Mouse (Mus musculus): ENCODE data around the gene Fggy. TPM values are rescaled to one million over a fixed set of nuclear protein-coding genes. Genes with fewer than 3 reads are reported as not detected.

The Fggy gene
- polyA plus RNA-seq, 1 experiment, result 5.7 TPM

DNA sequence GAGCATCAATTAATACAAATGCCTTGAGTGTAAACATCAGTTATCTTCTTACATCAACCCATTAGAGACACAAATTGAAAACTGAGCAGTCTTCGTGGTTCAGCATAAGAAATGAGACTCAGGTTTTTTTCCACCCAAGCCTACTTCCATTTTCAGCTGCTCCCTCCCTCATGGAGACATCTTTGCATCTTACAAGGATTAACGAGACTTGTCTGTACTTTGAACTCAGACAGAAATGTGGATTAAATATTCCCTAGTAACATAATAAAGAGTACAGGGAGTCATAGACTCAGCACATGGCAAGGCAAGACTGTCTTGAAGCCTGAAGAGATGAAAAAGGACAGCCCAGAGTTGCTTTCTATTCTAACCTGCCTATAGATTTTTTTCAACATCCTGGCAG lies 230.3 kb downstream of the Fggy start:
- Histone ChIP-seq H3K4me3 (ENCODE audit: control insufficient read depth, low read depth, low read length) (no peak overlapping the region), H3K4me1 (ENCODE audit: control insufficient read depth, insufficient read depth, low read length) (no peaks in the 10 kb centered on the region), H3K27ac (ENCODE audit: control insufficient read depth, insufficient read depth, low read depth, low read length) (no peak overlapping the region), H3K27me3 (ENCODE audit: control insufficient read depth, insufficient read depth, low read length) (no peaks in the 10 kb centered on the region), H3K36me3 (ENCODE audit: control insufficient read depth, insufficient read depth, low read length) (no peaks in the 10 kb centered on the region)
- TF ChIP-seq POLR2A (IDR thresholded peaks at IDR 0.05; ENCODE audit: control insufficient read depth, low read depth, low read length) (no peak), CTCF (IDR thresholded peaks at IDR 0.05; ENCODE audit: control insufficient read depth, insufficient read depth, insufficient replicate concordance, low read depth, low read length) (no peak)

DNA sequence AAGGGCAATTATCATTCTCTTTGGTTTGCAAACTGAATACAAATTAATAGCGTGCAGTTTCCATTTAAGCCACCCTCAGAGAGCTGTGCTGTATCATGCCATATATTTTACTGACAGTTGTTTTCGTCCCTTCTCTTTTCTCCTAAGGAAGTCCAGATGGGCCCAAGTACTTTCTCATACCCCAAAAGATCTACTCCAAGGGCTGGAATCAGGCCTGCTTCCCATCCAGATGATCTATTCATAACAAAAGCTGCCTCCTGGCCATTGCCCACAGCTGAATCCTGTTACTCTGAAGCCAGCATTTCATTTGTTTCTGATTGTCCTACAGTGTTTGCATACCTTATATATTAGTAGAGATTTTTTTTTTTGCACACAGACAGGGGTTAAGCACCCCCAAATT lies 231.6 kb downstream of the Fggy start:
- H3K27ac ChIP-seq (ENCODE audit: control insufficient read depth, insufficient read depth, low read depth, low read length), result no peak overlapping the region
- H3K4me1 ChIP-seq (ENCODE audit: control insufficient read depth, insufficient read depth, low read length), result no peaks in the 10 kb centered on the region
- no peak overlapping the region for H3K4me3 ChIP-seq (ENCODE audit: control insufficient read depth, low read depth, low read length)
- no peaks in the 10 kb centered on the region for H3K27me3 ChIP-seq (ENCODE audit: control insufficient read depth, insufficient read depth, low read length)
- H3K36me3 ChIP-seq (ENCODE audit: control insufficient read depth, insufficient read depth, low read length), result no peaks in the 10 kb centered on the region
- no peak for TF ChIP-seq CTCF (IDR thresholded peaks at IDR 0.05; ENCODE audit: control insufficient read depth, insufficient read depth, insufficient replicate concordance, low read depth, low read length)
- TF ChIP-seq POLR2A (IDR thresholded peaks at IDR 0.05; ENCODE audit: control insufficient read depth, low read depth, low read length), result no peak

DNA sequence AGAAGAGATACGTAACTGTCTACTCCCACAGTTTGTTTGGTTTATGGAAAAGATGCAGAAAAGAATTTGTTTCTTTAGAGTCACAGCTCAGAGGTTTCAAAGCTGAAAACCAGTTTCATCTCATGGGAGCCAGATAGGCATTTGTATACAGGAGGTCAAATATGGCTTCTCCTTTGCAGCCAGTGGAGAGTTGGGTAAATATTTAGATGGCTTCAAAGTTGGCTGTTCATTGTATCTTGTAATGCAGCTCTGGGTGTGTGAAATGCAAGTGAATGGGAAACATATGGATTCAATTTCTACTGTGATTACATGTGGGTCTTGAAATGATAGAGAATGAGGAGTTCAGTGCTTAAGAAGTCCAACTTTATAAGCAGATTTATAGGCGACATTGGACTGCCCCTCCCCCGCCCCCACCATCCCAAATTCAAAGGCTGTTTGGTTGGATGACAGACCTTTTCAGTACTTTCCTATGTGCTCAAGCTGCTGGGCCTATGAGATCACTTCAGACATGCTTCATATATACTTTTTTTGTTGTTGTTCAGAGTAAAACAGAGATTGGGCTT lies 234.7 kb downstream of the Fggy start:
- no peak overlapping the region for H3K27ac ChIP-seq (ENCODE audit: control insufficient read depth, insufficient read depth, low read depth, low read length)
- H3K27me3 ChIP-seq (ENCODE audit: control insufficient read depth, insufficient read depth, low read length), result no peaks in the 10 kb centered on the region
- TF ChIP-seq POLR2A (IDR thresholded peaks at IDR 0.05; ENCODE audit: control insufficient read depth, low read depth, low read length), result no peak
- no peak for TF ChIP-seq CTCF (IDR thresholded peaks at IDR 0.05; ENCODE audit: control insufficient read depth, insufficient read depth, insufficient replicate concordance, low read depth, low read length)
- H3K4me3 ChIP-seq (ENCODE audit: control insufficient read depth, low read depth, low read length), result no peak overlapping the region
- no peaks in the 10 kb centered on the region for H3K36me3 ChIP-seq (ENCODE audit: control insufficient read depth, insufficient read depth, low read length)
- peaks cover 2% of the 10 kb centered on the region; the same call in 1 of the 2 replicates for H3K4me1 ChIP-seq (ENCODE audit: control insufficient read depth, insufficient read depth, low read length)

DNA sequence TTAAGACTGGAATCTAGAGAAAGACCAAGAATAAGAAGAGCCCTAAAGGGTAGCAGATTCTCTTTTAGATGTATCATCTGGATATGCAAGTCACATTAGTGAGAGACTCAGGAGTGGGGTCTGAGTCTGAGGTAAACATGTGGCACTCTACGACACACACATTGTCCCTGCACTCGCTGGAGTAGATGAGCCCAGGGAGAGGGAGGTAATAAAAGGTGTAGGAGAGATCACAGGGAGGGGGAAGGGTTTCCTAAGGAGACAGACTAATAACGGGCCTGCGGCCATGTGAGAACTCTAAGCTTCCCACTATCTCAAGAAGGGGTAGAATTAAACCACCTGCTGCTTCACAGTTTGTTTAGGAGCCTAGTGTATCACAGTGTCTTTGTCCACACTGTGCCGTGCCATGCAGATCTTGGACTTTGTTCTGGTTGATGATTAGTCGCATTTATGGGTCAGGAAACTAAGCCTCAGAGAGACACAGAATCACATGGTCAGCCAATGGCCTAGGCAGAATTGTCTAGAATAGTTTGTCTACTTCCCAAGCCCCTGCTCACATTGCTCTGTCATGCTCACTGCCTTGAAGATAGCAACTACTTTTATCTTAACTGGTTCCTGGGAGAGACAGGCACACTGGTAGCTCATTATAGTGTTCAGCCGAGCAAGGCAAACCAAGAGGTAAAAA lies 236.5 kb downstream of the Fggy start:
- TF ChIP-seq POLR2A (IDR thresholded peaks at IDR 0.05; ENCODE audit: control insufficient read depth, low read depth, low read length), result no peak
- no peak for TF ChIP-seq CTCF (IDR thresholded peaks at IDR 0.05; ENCODE audit: control insufficient read depth, insufficient read depth, insufficient replicate concordance, low read depth, low read length)
- no peaks in the 10 kb centered on the region for H3K36me3 ChIP-seq (ENCODE audit: control insufficient read depth, insufficient read depth, low read length)
- H3K27ac ChIP-seq (ENCODE audit: control insufficient read depth, insufficient read depth, low read depth, low read length), result no peak overlapping the region; the same call in 1 of the 2 replicates
- peaks cover 2% of the 10 kb centered on the region; the same call in 1 of the 2 replicates for H3K4me1 ChIP-seq (ENCODE audit: control insufficient read depth, insufficient read depth, low read length)
- no peaks in the 10 kb centered on the region for H3K27me3 ChIP-seq (ENCODE audit: control insufficient read depth, insufficient read depth, low read length)
- no peak overlapping the region for H3K4me3 ChIP-seq (ENCODE audit: control insufficient read depth, low read depth, low read length)

DNA sequence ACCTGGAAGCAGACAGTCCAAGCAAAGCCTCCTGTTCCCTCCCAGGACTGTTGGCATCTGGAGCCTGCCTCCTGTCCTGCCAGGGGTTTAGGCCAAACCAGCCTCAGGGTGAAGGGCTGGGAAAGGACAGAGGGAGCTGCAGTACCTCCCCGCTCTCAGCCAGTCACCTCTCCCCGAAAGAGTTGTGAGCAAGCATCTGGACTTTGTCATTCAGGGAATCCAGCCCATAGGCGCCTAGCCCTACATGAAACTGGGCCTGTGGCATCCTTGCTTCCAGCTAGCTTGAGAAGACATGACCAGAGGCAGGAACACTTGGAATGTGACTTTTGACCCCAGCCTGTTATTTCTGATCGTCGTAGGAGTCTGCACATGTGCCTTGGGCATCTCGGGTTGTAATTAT lies 237.3 kb downstream of the Fggy start:
- H3K4me3 ChIP-seq (ENCODE audit: control insufficient read depth, low read depth, low read length), result no peak overlapping the region

DNA sequence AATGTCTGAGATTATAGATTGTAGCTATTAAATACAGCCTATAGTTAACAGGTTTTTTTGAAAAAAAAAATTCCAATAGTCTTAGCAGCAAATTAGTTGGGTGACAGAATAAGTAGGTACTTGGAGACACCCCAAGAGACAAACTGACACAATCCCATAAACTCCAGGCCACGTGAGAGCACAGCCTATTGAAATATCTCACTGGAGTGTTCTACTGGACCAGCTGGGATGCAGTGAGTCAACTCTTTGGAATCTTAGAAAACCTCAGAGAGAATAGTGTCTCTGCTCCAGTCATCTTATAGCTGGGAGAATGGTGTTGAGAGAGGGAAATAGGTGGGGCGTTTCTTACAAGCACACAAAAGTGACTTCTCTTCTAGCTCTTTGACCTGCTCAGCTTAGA lies 238.0 kb downstream of the Fggy start:
- H3K36me3 ChIP-seq (ENCODE audit: control insufficient read depth, insufficient read depth, low read length), result no peaks in the 10 kb centered on the region
- no peaks in the 10 kb centered on the region for H3K27me3 ChIP-seq (ENCODE audit: control insufficient read depth, insufficient read depth, low read length)
- TF ChIP-seq CTCF (IDR thresholded peaks at IDR 0.05; ENCODE audit: control insufficient read depth, insufficient read depth, insufficient replicate concordance, low read depth, low read length) (no peak), POLR2A (IDR thresholded peaks at IDR 0.05; ENCODE audit: control insufficient read depth, low read depth, low read length) (no peak)
- peaks cover 2% of the 10 kb centered on the region; the same call in 1 of the 2 replicates for H3K4me1 ChIP-seq (ENCODE audit: control insufficient read depth, insufficient read depth, low read length)
- no peak overlapping the region for H3K27ac ChIP-seq (ENCODE audit: control insufficient read depth, insufficient read depth, low read depth, low read length)
- H3K4me3 ChIP-seq (ENCODE audit: control insufficient read depth, low read depth, low read length), result no peak overlapping the region

More for the DNA sequence above, 237.3 kb downstream of the Fggy start:
- peaks cover 2% of the 10 kb centered on the region; the same call in 1 of the 2 replicates for H3K4me1 ChIP-seq (ENCODE audit: control insufficient read depth, insufficient read depth, low read length)
- H3K36me3 ChIP-seq (ENCODE audit: control insufficient read depth, insufficient read depth, low read length), result no peaks in the 10 kb centered on the region
- no peak for TF ChIP-seq CTCF (IDR thresholded peaks at IDR 0.05; ENCODE audit: control insufficient read depth, insufficient read depth, insufficient replicate concordance, low read depth, low read length)
- no peak for TF ChIP-seq POLR2A (IDR thresholded peaks at IDR 0.05; ENCODE audit: control insufficient read depth, low read depth, low read length)
- no peaks in the 10 kb centered on the region for H3K27me3 ChIP-seq (ENCODE audit: control insufficient read depth, insufficient read depth, low read length)
- peak overlapping the region; percentile 51 for H3K27ac ChIP-seq (ENCODE audit: control insufficient read depth, insufficient read depth, low read depth, low read length)

DNA sequence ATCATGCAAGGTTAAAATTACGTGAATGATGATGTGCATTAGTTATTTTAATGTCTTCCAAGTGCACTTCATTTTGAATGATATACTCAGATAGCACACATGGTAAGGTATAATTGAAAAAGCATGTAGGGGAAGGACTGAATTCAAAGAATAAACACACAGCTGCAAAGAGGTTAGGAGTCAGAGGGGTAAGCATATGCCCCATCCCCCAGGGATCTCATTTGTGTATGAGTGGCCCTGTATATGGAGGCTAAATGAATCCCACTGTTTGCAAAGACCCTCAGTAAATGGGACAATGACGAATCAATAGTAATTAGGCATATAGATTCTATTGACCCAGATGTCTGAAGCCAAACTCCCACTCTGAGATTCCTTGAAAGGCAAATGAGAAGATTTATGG lies 262.3 kb downstream of the Fggy start:
- Histone ChIP-seq H3K4me1 (ENCODE audit: control insufficient read depth, insufficient read depth, low read length) (no peaks in the 10 kb centered on the region), H3K27me3 (ENCODE audit: control insufficient read depth, insufficient read depth, low read length) (no peaks in the 10 kb centered on the region), H3K27ac (ENCODE audit: control insufficient read depth, insufficient read depth, low read depth, low read length) (no peak overlapping the region), H3K36me3 (ENCODE audit: control insufficient read depth, insufficient read depth, low read length) (no peaks in the 10 kb centered on the region), H3K4me3 (ENCODE audit: control insufficient read depth, low read depth, low read length) (no peak overlapping the region)
- TF ChIP-seq POLR2A (IDR thresholded peaks at IDR 0.05; ENCODE audit: control insufficient read depth, low read depth, low read length) (no peak), CTCF (IDR thresholded peaks at IDR 0.05; ENCODE audit: control insufficient read depth, insufficient read depth, insufficient replicate concordance, low read depth, low read length) (no peak)
